Mouse (Mus musculus): ENCODE measurements around the gene Lactb. TPM values are rescaled to one million over a fixed set of nuclear protein-coding genes. Genes with fewer than 3 reads are reported as not detected.
A peak's percentile ranks its signal among the peaks of the same experiment; 100 is the strongest.
"Not testable (repeated sequence)": the region's sequence is repeated elsewhere in the genome, so short reads cannot be mapped to it uniquely, and the experiment has no call there.

The Lactb gene
- polyA plus RNA-seq, 1 experiment from 2014 or later, result 16.0 TPM

DNA sequence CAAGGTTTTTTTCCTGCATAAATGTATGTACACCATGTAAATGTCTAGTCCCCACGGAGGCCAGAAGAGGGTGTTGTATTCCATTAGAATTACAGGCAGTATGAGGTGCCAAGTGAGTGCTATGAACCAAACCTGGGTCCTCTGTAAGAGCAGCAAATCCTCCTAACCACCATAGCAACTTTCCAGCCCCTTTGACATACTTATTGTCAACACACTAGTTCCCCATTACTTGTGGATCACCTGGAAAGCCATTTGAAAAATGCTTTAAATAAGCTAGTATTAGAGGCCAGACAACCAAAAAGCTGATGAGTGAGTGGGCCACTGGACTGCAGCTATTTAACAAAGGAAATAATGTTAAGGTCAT, 57.4 kb downstream of the Lactb start:
- Histone ChIP-seq H3K36me3 (ENCODE audit: insufficient read depth, low read length) (no peaks in the 10 kb centered on the region), H3K9me3 (ENCODE audit: low read length) (no peaks in the 10 kb centered on the region), H3K27ac (ENCODE audit: low read length) (no peak overlapping the region), H3K4me2 (replicated peaks; ENCODE audit: low read depth, low read length) (peak overlapping the region; percentile 93; the same call in 1 of the 2 replicates), H3K9ac (replicated peaks; ENCODE audit: low read length) (no peak overlapping the region), H3K4me3 (ENCODE audit: low read length) (no peak overlapping the region), H3K4me1 (ENCODE audit: insufficient read depth, low read length) (peaks cover 23% of the 10 kb centered on the region), H3K27me3 (ENCODE audit: insufficient read depth, low read length) (no peaks in the 10 kb centered on the region)
- 80% methylated on average over 1 of the region's 1 CpGs for WGBS
- ATAC-seq (ENCODE audit: low FRiP score, low TSS enrichment), result no peak

DNA sequence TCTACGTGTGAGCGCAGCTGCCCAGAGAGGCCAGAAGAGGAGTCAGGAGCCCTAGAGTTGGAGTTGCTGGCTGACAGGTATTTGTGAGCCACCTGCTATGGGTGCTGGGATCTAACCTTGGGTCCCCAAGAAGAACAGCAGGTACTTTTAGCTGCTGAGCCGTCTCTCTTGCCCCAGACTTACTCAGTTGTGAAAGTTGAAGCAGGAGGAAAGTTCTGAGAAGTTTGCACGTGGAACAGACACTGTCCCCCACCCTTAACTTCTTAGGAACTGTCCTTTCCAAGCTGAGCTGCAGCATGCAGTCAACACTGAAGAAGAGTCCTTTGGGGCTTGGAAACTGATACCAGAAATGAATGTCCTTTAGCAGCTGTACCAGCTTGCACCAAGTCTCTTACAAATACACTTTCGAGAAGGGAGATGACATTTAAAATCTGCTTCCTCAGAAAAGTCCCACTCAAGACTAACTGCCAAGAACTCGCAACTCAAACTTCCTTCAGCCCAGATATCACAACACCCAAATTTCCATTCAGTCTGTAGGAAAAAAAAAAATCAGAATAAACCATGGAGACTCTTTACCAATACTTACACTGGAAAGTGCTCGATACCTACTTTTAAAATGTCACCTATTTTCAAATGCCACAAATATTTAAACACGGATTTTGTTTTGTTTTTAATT, 57.9 kb downstream of the Lactb start:
- H3K4me3 ChIP-seq (ENCODE audit: low read length), result no peak overlapping the region
- no peak for ATAC-seq (ENCODE audit: low FRiP score, low TSS enrichment)
- no peaks in the 10 kb centered on the region for H3K9me3 ChIP-seq (ENCODE audit: low read length)
- WGBS, result 89% methylated on average over 8 of the region's 8 CpGs
- H3K27me3 ChIP-seq (ENCODE audit: insufficient read depth, low read length), result no peaks in the 10 kb centered on the region
- H3K4me1 ChIP-seq (ENCODE audit: insufficient read depth, low read length), result peaks cover 23% of the 10 kb centered on the region
- H3K9ac ChIP-seq (replicated peaks; ENCODE audit: low read length), result no peak overlapping the region
- H3K27ac ChIP-seq (ENCODE audit: low read length), result no peak overlapping the region
- H3K4me2 ChIP-seq (replicated peaks; ENCODE audit: low read depth, low read length), result no peak overlapping the region
- H3K36me3 ChIP-seq (ENCODE audit: insufficient read depth, low read length), result no peaks in the 10 kb centered on the region

DNA sequence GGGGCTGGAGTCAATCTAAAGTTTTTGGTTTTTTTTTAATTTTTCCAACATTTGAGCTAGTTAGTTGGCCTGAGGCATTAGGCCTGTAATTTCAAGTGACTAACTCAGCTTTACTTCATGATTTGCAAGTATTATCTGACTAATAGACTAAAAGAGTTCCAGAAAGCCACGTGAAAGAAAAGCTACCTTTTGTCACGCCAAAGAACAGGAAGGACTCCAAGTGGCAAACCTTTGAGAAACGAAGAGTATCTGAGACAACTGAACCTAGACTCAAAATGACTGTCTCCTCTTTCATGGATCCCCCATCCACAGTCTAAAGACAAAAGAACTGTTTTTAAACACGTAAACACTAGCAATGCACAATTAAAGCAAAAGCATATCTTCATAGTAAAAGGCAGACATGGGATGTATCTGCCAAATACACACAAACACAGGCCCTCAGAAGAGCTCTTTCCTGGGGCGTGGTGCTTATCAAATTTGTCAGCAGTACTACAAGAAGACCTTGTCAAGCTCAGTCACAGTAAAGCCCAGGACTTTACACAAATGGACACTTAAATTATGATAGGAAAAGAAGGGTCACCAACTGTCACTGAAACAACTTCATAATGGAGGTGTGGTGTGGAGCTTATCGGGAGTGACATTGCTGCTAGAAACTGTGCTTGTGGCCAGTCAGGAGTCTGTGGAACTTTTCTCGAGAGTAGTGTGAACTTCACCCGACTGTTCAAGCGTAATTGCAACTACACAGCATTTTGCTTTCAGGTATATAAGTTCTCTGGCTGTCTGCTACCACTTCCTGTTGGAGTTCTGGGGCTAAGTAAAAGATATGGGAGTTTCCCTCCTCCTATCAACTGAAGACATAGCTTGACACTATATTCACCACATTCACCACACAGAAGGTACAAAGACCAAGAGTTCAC, 59.2 kb downstream of the Lactb start:
- no peak for ATAC-seq (ENCODE audit: low FRiP score, low TSS enrichment)
- 80% methylated on average over 9 of the region's 9 CpGs for WGBS
- Histone ChIP-seq H3K4me2 (replicated peaks; ENCODE audit: low read depth, low read length) (0 out of 2 replicates have a peak overlapping the region, but pooled peaks have one; percentile 5), H3K27me3 (ENCODE audit: insufficient read depth, low read length) (no peaks in the 10 kb centered on the region), H3K9me3 (ENCODE audit: low read length) (no peaks in the 10 kb centered on the region), H3K4me1 (ENCODE audit: insufficient read depth, low read length) (peaks cover 23% of the 10 kb centered on the region), H3K36me3 (ENCODE audit: insufficient read depth, low read length) (no peaks in the 10 kb centered on the region), H3K27ac (ENCODE audit: low read length) (0 out of 2 replicates have a peak overlapping the region, but pooled peaks have one; percentile 26), H3K9ac (replicated peaks; ENCODE audit: low read length) (no peak overlapping the region), H3K4me3 (ENCODE audit: low read length) (no peak overlapping the region)

DNA sequence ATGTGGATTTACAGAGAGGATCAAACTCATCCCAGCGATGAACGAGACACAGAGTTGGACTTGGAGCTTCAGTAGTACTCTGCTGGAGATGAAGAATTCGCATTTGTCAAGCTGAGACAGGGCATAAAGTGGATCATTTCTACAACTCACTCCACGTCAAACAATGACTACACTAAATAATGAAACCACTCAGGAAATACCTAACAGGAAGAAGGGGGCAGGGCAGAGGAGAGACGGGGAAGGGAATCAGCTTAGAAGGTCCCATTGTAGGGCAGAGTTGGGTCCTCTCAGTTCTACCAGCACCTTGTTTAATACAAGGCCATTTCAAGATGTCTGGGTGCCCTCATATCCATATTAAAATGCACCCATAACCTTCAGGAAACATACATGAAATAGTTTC, 59.9 kb downstream of the Lactb start:
- Histone ChIP-seq H3K4me3 (ENCODE audit: low read length) (no peak overlapping the region), H3K9ac (replicated peaks; ENCODE audit: low read length) (no peak overlapping the region), H3K4me2 (replicated peaks; ENCODE audit: low read depth, low read length) (no peak overlapping the region), H3K36me3 (ENCODE audit: insufficient read depth, low read length) (no peaks in the 10 kb centered on the region), H3K4me1 (ENCODE audit: insufficient read depth, low read length) (peaks cover 18% of the 10 kb centered on the region), H3K27ac (ENCODE audit: low read length) (0 out of 2 replicates have a peak overlapping the region, but pooled peaks have one; percentile 5), H3K27me3 (ENCODE audit: insufficient read depth, low read length) (no peaks in the 10 kb centered on the region), H3K9me3 (ENCODE audit: low read length) (no peaks in the 10 kb centered on the region)
- 80% methylated on average over 5 of the region's 5 CpGs for WGBS
- no peak for ATAC-seq (ENCODE audit: low FRiP score, low TSS enrichment)

DNA sequence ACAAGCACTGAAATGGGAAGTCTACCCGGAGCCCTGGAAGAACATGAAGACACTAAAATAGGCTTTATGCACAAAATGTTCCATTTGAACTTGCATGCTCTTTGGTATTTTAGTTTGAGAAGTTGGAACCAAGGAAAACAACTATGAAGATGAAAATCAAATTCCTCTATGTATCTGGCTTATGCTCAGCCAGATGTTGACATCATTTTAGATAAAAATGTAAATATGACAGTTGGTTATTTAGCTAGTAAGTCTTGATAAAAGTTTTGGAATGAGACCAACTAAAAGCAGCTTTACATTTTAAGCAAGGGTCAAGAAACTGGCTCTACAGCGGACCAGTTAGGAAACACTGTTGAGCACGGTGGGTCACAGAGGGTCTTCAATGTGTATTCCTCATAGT, 60.7 kb downstream of the Lactb start:
- Histone ChIP-seq H3K4me3 (ENCODE audit: low read length) (no peak overlapping the region), H3K4me1 (ENCODE audit: insufficient read depth, low read length) (peaks cover 18% of the 10 kb centered on the region), H3K27ac (ENCODE audit: low read length) (no peak overlapping the region; the same call in 1 of the 2 replicates), H3K36me3 (ENCODE audit: insufficient read depth, low read length) (no peaks in the 10 kb centered on the region), H3K27me3 (ENCODE audit: insufficient read depth, low read length) (no peaks in the 10 kb centered on the region), H3K9me3 (ENCODE audit: low read length) (no peaks in the 10 kb centered on the region), H3K9ac (replicated peaks; ENCODE audit: low read length) (no peak overlapping the region), H3K4me2 (replicated peaks; ENCODE audit: low read depth, low read length) (no peak overlapping the region)
- ATAC-seq (ENCODE audit: low FRiP score, low TSS enrichment), result no peak
- WGBS, result 86% methylated on average over 3 of the region's 3 CpGs

DNA sequence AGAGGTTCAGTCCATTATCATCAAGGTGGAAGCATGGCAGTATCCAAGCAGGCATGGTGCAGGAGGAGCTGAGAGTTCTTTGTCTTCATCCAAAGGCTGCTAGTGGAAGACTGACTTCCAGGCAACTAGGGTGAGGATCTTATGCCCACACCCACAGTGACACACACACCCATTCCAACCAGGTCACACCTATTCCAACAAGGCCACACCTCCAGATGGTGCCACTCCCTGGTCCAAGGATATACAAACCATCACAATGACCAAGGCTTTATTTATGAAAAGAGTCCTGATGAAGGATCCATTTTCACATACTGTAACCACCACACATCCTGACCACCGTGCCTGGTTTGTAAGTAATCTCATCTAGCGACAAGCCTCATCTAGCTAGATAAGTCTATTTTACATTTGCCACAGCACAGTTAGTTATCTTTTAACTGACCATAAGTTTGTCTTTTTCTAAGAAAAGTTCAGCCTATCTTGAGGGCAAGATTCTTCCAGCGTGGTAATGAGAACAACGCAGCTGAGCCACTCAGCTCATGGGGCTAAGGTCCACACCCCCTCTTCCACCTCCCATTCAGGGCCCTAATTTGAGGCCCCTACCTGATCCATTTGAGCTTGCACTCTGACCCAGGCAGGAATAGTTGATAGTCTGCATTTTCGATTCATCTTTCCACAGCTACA, 61.9 kb downstream of the Lactb start:
- not testable (repeated sequence) for H3K9ac ChIP-seq (replicated peaks; ENCODE audit: low read length); H3K4me3 ChIP-seq (ENCODE audit: low read length); H3K9me3 ChIP-seq (ENCODE audit: low read length); H3K4me2 ChIP-seq (replicated peaks; ENCODE audit: low read depth, low read length); H3K27ac ChIP-seq (ENCODE audit: low read length); H3K27me3 ChIP-seq (ENCODE audit: insufficient read depth, low read length); H3K36me3 ChIP-seq (ENCODE audit: insufficient read depth, low read length); ATAC-seq (ENCODE audit: low FRiP score, low TSS enrichment)
- WGBS, result 85% methylated on average over 5 of the region's 5 CpGs
- H3K4me1 ChIP-seq (ENCODE audit: insufficient read depth, low read length), result peaks cover 18% of the 10 kb centered on the region

DNA sequence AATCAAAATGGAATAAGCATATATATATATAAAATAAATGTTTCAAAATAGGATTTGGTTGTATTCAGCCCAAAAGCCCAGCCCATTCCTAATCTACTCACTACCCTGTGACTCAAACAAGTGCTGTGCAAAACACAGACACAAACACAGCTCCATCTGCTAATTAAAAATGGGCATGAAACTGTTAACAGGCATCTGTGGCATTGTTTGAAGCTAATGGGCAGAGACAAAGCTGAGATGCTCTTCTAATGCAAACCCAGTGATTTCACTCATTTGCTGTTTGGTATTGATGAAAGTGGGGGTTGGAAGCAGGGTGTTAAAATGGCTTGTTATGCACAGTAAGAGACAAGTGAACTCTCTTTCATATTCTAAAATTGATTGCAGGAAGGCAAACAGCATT, 63.0 kb downstream of the Lactb start:
- Histone ChIP-seq H3K9me3 (ENCODE audit: low read length) (no peaks in the 10 kb centered on the region), H3K27me3 (ENCODE audit: insufficient read depth, low read length) (no peaks in the 10 kb centered on the region), H3K36me3 (ENCODE audit: insufficient read depth, low read length) (no peaks in the 10 kb centered on the region), H3K9ac (replicated peaks; ENCODE audit: low read length) (no peak overlapping the region), H3K4me3 (ENCODE audit: low read length) (no peak overlapping the region), H3K4me1 (ENCODE audit: insufficient read depth, low read length) (peaks cover 11% of the 10 kb centered on the region; the same call in 1 of the 2 replicates), H3K4me2 (replicated peaks; ENCODE audit: low read depth, low read length) (no peak overlapping the region), H3K27ac (ENCODE audit: low read length) (no peak overlapping the region)
- no peak for ATAC-seq (ENCODE audit: low FRiP score, low TSS enrichment)

DNA sequence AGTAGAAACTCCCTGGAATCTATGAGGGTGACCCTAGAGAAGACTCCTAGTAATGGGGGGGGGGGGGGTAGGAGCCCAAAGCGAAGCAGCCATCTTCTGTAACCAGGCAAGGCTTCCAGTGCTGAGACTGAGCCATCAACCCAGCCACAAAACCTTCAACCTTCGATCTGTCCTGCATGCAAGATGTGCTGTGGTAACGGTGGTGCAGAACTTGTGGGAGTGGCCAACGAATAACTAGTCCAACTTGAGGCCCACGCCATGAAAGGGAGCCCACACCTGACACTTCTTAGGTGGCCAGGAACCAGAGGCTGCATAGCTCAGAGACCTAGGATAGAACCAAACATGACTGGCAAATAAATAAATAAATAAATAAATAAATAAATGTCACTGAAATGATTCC, 64.6 kb downstream of the Lactb start:
- Histone ChIP-seq H3K9me3 (ENCODE audit: low read length) (no peaks in the 10 kb centered on the region), H3K9ac (replicated peaks; ENCODE audit: low read length) (no peak overlapping the region), H3K27ac (ENCODE audit: low read length) (no peak overlapping the region), H3K4me1 (ENCODE audit: insufficient read depth, low read length) (0 out of 2 replicates have a peak, but pooled peaks cover 6% of the 10 kb centered on the region), H3K27me3 (ENCODE audit: insufficient read depth, low read length) (no peaks in the 10 kb centered on the region), H3K36me3 (ENCODE audit: insufficient read depth, low read length) (no peaks in the 10 kb centered on the region), H3K4me2 (replicated peaks; ENCODE audit: low read depth, low read length) (no peak overlapping the region), H3K4me3 (ENCODE audit: low read length) (no peak overlapping the region)
- WGBS, result 86% methylated on average over 5 of the region's 5 CpGs
- no peak for ATAC-seq (ENCODE audit: low FRiP score, low TSS enrichment)

DNA sequence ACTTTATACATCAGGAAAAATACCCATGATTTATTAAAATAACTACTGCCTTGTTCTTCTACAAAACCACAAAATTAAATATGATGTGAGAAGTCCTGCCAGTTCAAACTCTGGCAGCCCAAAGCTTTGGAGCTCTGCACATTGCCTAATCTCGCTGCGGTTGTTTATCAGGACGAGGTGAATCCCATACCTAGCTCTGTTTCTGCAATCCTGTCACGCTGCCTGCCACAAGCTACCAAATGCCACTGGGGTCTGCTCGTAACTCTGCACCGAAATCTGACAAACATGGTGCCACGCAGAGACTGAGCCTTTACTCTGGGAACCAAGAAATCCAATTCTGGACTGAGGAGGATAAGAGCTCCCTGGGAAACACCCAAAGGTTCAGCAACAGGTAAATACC, 65.4 kb downstream of the Lactb start:
- no peak overlapping the region for H3K4me3 ChIP-seq (ENCODE audit: low read length)
- no peak overlapping the region for H3K4me2 ChIP-seq (replicated peaks; ENCODE audit: low read depth, low read length)
- H3K9me3 ChIP-seq (ENCODE audit: low read length), result no peaks in the 10 kb centered on the region
- H3K27ac ChIP-seq (ENCODE audit: low read length), result no peak overlapping the region
- H3K27me3 ChIP-seq (ENCODE audit: insufficient read depth, low read length), result no peaks in the 10 kb centered on the region
- H3K9ac ChIP-seq (replicated peaks; ENCODE audit: low read length), result no peak overlapping the region
- H3K36me3 ChIP-seq (ENCODE audit: insufficient read depth, low read length), result no peaks in the 10 kb centered on the region
- ATAC-seq (ENCODE audit: low FRiP score, low TSS enrichment), result no peak
- H3K4me1 ChIP-seq (ENCODE audit: insufficient read depth, low read length), result 0 out of 2 replicates have a peak, but pooled peaks cover 6% of the 10 kb centered on the region
- WGBS, result 81% methylated on average over 7 of the region's 7 CpGs

Data from kidney, embryonic 16.5 days (tissue).